Mouse (Mus musculus) kidney, postnatal 0 days (tissue): ENCODE measurements around the gene Zcchc9. TPM values are rescaled to one million over a fixed set of nuclear protein-coding genes. Genes with fewer than 3 reads are reported as not detected.
A peak's percentile ranks its signal among the peaks of the same experiment; 100 is the strongest.

Experiments used
- ATAC-seq: fragments of 200-750 bp; cut with Nextera tagmentation; replicated peaks from 2 replicates; pipeline ENCODE4 v1.8.0; 2017; ENCODE audit warnings: low read depth, moderate number of reproducible peaks, moderate TSS enrichment, moderate library complexity; ENCODE audit not compliant: low FRiP score
- DNase-seq: peaks from one replicate; pipeline ENCODE4 v3.0.0-alpha.2; 2016; ENCODE audit warnings: low spot score
- H3K27ac ChIP-seq: fragments of 300-500 bp; sonication (generic); 2 replicates; pipeline ENCODE4 v1.5.1; 2014; ENCODE audit warnings: mild to moderate bottlenecking
- H3K27me3 ChIP-seq: fragments of 300-500 bp; sonication (generic); 2 replicates; pipeline ENCODE4 v1.6.1; 2014; ENCODE audit warnings: low read length, mixed read lengths; ENCODE audit not compliant: insufficient read depth
- H3K36me3 ChIP-seq: fragments of 300-500 bp; sonication (generic); 2 replicates; pipeline ENCODE4 v1.6.1; 2014; ENCODE audit warnings: low read length, mixed read lengths; ENCODE audit not compliant: insufficient read depth
- H3K4me1 ChIP-seq: fragments of 300-500 bp; sonication (generic); replicated peaks from 2 replicates; pipeline ENCODE4 v1.6.1; 2014; ENCODE audit warnings: antibody characterized with exemption, low read length, mixed read lengths; ENCODE audit not compliant: insufficient read depth
- H3K4me2 ChIP-seq: fragments of 300-500 bp; sonication (generic); 2 replicates; pipeline ENCODE4 v1.6.1; 2014; ENCODE audit warnings: mild to moderate bottlenecking, low read length, moderate library complexity, mixed read lengths
- H3K4me3 ChIP-seq: fragments of 300-500 bp; sonication (generic); replicated peaks from 2 replicates; pipeline ENCODE4 v1.5.1; 2014; ENCODE audit warnings: low read depth, low read length
- H3K9ac ChIP-seq: fragments of 300-500 bp; sonication (generic); 2 replicates; pipeline ENCODE4 v1.6.1; 2014; ENCODE audit warnings: low read depth, low read length
- H3K9me3 ChIP-seq: fragments of 300-500 bp; sonication (generic); replicated peaks from 2 replicates; pipeline ENCODE4 v1.6.1; 2016; ENCODE audit warnings: low read length, inconsistent platforms, mixed read lengths
- CTCF ChIP-seq: IDR thresholded peaks from 2 replicates; pipeline ENCODE4 v1.5.1; 2016; ENCODE audit warnings: antibody characterized with exemption, low read depth, mild to moderate bottlenecking, moderate library complexity
- WGBS: fragments of 180-500 bp; shearing (Covaris S2); extraction: QIAGEN DNeasy Blood & Tissue Kit; methylation state at CpG from one replicate; pipeline ENCODE4 v1.1.7; 2014; 5-methylcytosine and 5-hydroxymethylcytosine counted together
- microRNA-seq: library from miRNA; unstranded; fragments of <30 nt; microRNA quantifications from one replicate; pipeline ENCODE4, GENCODE M21; 2016
- polyA plus RNA-seq: library from polyadenylated mRNA; unstranded; fragments of >200 nt; fragmentation: Nextera tagmentation; extraction: Ambion mirVana; gene quantifications from 2 replicates; pipeline ENCODE4 v1.2.1, GENCODE M21; 2015

Gene Zcchc9
- polyA plus RNA-seq, 1 experiment from 2014 or later: 22.5 TPM

GRCm38 (mm10) chr13:91756230-91756629, 51.3 kb downstream of the Zcchc9 start:
- H3K27me3 ChIP-seq: no peaks in the 10 kb centered on the region
- H3K4me2 ChIP-seq: no peak overlapping the region
- no peaks in the 10 kb centered on the region for H3K9me3 ChIP-seq
- no peaks in the 10 kb centered on the region for H3K4me1 ChIP-seq
- DNase-seq (peak; percentile 7), ATAC-seq (no peak)
- 78% methylated on average over 4 of the region's 4 CpGs for WGBS
- TF ChIP-seq CTCF: no peak
- no peaks in the 10 kb centered on the region for H3K36me3 ChIP-seq
- no peak overlapping the region for H3K9ac ChIP-seq
- no peak overlapping the region for H3K27ac ChIP-seq
- H3K4me3 ChIP-seq: no peak overlapping the region

GRCm38 (mm10) chr13:91754762-91755161, 52.7 kb downstream of the Zcchc9 start:
- no peak for ATAC-seq
- no peak for DNase-seq
- H3K27me3 ChIP-seq: no peaks in the 10 kb centered on the region
- no peak overlapping the region for H3K27ac ChIP-seq
- no peak overlapping the region for H3K4me3 ChIP-seq
- H3K36me3 ChIP-seq: no peaks in the 10 kb centered on the region
- H3K4me2 ChIP-seq: no peak overlapping the region
- H3K4me1 ChIP-seq: no peaks in the 10 kb centered on the region
- no peaks in the 10 kb centered on the region for H3K9me3 ChIP-seq
- no peak for TF ChIP-seq CTCF
- H3K9ac ChIP-seq: no peak overlapping the region

DNA sequence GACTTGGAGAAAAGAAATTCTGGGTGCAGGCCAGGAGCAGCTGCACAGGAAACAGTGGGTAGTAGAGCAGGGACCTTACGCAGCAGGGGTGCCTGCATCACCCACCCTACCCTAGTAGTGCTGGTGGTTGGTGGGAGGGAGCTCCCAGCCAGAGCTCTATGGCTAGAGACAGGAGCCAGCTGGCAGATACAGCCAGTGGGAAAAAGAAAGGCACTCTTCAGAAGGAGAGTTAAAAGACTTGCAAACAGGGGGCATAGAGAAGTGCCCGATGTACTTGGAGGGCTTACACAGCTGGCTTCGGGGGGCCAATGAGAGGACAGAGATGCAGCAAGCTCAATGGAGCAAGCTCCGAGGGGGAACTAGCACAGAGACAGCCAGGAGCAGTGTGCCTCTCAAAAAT, 53.8 kb downstream of the Zcchc9 start:
- Histone ChIP-seq H3K4me3 (no peak overlapping the region), H3K4me2 (no peak overlapping the region), H3K9me3 (no peaks in the 10 kb centered on the region), H3K4me1 (no peaks in the 10 kb centered on the region), H3K27ac (no peak overlapping the region), H3K9ac (no peak overlapping the region), H3K27me3 (no peaks in the 10 kb centered on the region), H3K36me3 (no peaks in the 10 kb centered on the region)
- 59% methylated on average over 4 of the region's 4 CpGs for whole genome bisulfite sequencing
- ATAC-seq (no peak), DNase-seq (no peak)
- no peak for TF ChIP-seq CTCF

DNA sequence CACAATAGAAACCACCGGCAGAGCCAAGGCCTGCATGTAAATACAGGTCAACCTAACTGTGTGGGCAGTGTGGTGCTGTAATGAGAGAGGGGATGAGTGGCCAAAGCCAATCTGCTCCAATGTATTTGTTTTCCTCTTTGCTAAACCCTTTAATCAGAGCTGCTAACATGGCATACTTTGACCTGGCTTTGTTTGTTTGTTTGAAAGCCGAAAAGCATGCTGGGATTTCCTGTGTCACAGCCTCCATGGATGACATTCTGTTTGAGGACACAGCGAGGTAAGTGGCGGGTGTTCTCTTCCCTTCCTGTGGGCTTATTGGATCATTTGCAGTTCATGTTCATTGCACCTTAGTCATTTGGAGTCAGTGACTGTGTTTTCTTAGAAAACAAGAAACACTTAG, 57.5 kb downstream of the Zcchc9 start:
- 44% methylated on average over 4 of the region's 4 CpGs for WGBS
- no peaks in the 10 kb centered on the region for H3K36me3 ChIP-seq
- TF ChIP-seq CTCF: no peak
- no peak overlapping the region for H3K4me3 ChIP-seq
- DNase-seq (peak; percentile 24), ATAC-seq (no peak)
- no peaks in the 10 kb centered on the region for H3K9me3 ChIP-seq
- H3K27ac ChIP-seq: no peak overlapping the region
- H3K9ac ChIP-seq: no peak overlapping the region
- no peak overlapping the region for H3K4me2 ChIP-seq
- H3K4me1 ChIP-seq: no peaks in the 10 kb centered on the region
- no peaks in the 10 kb centered on the region for H3K27me3 ChIP-seq

- H3K4me2 ChIP-seq: no peak overlapping the region
- H3K27me3 ChIP-seq: no peaks in the 10 kb centered on the region
- no peaks in the 10 kb centered on the region for H3K9me3 ChIP-seq
- TF ChIP-seq CTCF: no peak
- no peak overlapping the region for H3K4me3 ChIP-seq
- WGBS: 91% methylated on average over 2 of the region's 2 CpGs
- no peaks in the 10 kb centered on the region for H3K4me1 ChIP-seq
- DNase-seq (no peak), ATAC-seq (no peak)
- H3K9ac ChIP-seq: no peak overlapping the region
- no peak overlapping the region for H3K27ac ChIP-seq
- no peaks in the 10 kb centered on the region for H3K36me3 ChIP-seq
These were observed 59.1 kb downstream of the Zcchc9 start for GRCm38 (mm10) chr13:91748401-91748800.

Small RNAs within 50 kb of the gene (microRNA-seq; reads per million reads assigned to microRNA genes)
- not detected for gene Gm27656

Other genes with a start within 250 kb of the Zcchc9 start
- 0.48 and 0.54 TPM in 2 replicates for gene Acot12, start 66.2 kb downstream of the Zcchc9 start, polyA plus RNA-seq
- gene Ckmt2, start 69.2 kb upstream of the Zcchc9 start, polyA plus RNA-seq: 0.14 TPM in 1 of 2 replicates, not detected in the other